Mouse (Mus musculus) hindbrain, embryonic 16.5 days (tissue): ENCODE measurements around the gene Kti12. TPM values are rescaled to one million over a fixed set of nuclear protein-coding genes. Genes with fewer than 3 reads are reported as not detected.

Experiments
- ATAC-seq: fragments of 200-750 bp; cut with Nextera tagmentation; 2 replicates; pipeline ENCODE4 v1.8.0; 2017; ENCODE audit warnings: moderate TSS enrichment, moderate library complexity
- H3K27ac ChIP-seq: fragments of 300-500 bp; sonication (generic); 2 replicates; pipeline ENCODE4 v1.5.1; 2014; ENCODE audit warnings: low read depth, mild to moderate bottlenecking, control low read depth, low read length, moderate library complexity
- H3K27me3 ChIP-seq: fragments of 300-500 bp; sonication (generic); replicated peaks from 2 replicates; pipeline ENCODE4 v1.6.1; 2014; ENCODE audit warnings: low read length; ENCODE audit not compliant: control insufficient read depth, insufficient read depth
- H3K36me3 ChIP-seq: fragments of 300-500 bp; sonication (generic); 2 replicates; pipeline ENCODE4 v1.6.1; 2014; ENCODE audit warnings: mild to moderate bottlenecking, low read length, moderate library complexity, mixed read lengths; ENCODE audit not compliant: control insufficient read depth, insufficient read depth
- H3K4me1 ChIP-seq: fragments of 300-500 bp; sonication (generic); 2 replicates; pipeline ENCODE4 v1.6.1; 2014; ENCODE audit warnings: low read depth, low read length; ENCODE audit not compliant: control insufficient read depth, insufficient read depth
- H3K4me2 ChIP-seq: fragments of 300-500 bp; sonication (generic); 2 replicates; pipeline ENCODE4 v1.6.1; 2014; ENCODE audit warnings: mild to moderate bottlenecking, low read length, control low read depth, moderate library complexity
- H3K4me3 ChIP-seq: fragments of 300-500 bp; sonication (generic); 2 replicates; pipeline ENCODE4 v1.5.1; 2014; ENCODE audit warnings: mild to moderate bottlenecking, low read length, control low read depth, moderate library complexity
- H3K9ac ChIP-seq: fragments of 300-500 bp; sonication (generic); 2 replicates; pipeline ENCODE4 v1.6.1; 2014; ENCODE audit warnings: low read depth, mild to moderate bottlenecking, control low read depth, low read length, moderate library complexity
- H3K9me3 ChIP-seq: fragments of 300-500 bp; sonication (generic); 2 replicates; pipeline ENCODE4 v1.6.1; 2014; ENCODE audit warnings: mild to moderate bottlenecking, low read length, moderate library complexity; ENCODE audit not compliant: control insufficient read depth
- WGBS: fragments of 180-500 bp; shearing (Covaris S2); extraction: QIAGEN DNeasy Blood & Tissue Kit; methylation state at CpG from one replicate; pipeline ENCODE4 v1.1.7; 2014; 5-methylcytosine and 5-hydroxymethylcytosine counted together
- polyA plus RNA-seq: library from polyadenylated mRNA; unstranded; fragments of >200 nt; fragmentation: Nextera tagmentation; extraction: Ambion mirVana; gene quantifications from 2 replicates; pipeline ENCODE4 v1.2.1, GENCODE M21; 2015

Kti12 gene
- polyA plus RNA-seq, 1 experiment from 2014 or later: 27.7 TPM

- WGBS: 74% methylated on average over 6 of the region's 6 CpGs
- H3K4me1 ChIP-seq: no peaks in the 10 kb centered on the region
- no peak overlapping the region for H3K9ac ChIP-seq
- H3K4me2 ChIP-seq: no peak overlapping the region
- no peak overlapping the region for H3K27ac ChIP-seq
- no peak for ATAC-seq
- H3K4me3 ChIP-seq: no peak overlapping the region
- H3K36me3 ChIP-seq: no peaks in the 10 kb centered on the region
- H3K9me3 ChIP-seq: no peaks in the 10 kb centered on the region
- no peaks in the 10 kb centered on the region for H3K27me3 ChIP-seq
Observed at GRCm38 (mm10) chr4:108890876-108891275, 43.3 kb downstream of the Kti12 start.

Other genes starting within 250 kb of the Kti12 start
- 16.7 and 19.7 TPM in 2 replicates for gene Cc2d1b, start 227.8 kb upstream of the Kti12 start, polyA plus RNA-seq
- gene 3110021N24Rik, start 128.1 kb upstream of the Kti12 start, polyA plus RNA-seq: 0.90 and 1.3 TPM in 2 replicates
- 4.7 and 5.9 TPM in 2 replicates for gene Zfyve9, start 67.0 kb upstream of the Kti12 start, polyA plus RNA-seq
- 129 and 147 TPM in 2 replicates for gene Btf3l4, start 14.2 kb upstream of the Kti12 start, polyA plus RNA-seq
- 68.7 and 70.4 TPM in 2 replicates for gene Txndc12, start 13.2 kb upstream of the Kti12 start, polyA plus RNA-seq
- 0.66 and 1.0 TPM in 2 replicates for gene A730015C16Rik, start 834 bp downstream of the Kti12 start, polyA plus RNA-seq
- gene Rab3b, start 31.3 kb downstream of the Kti12 start, polyA plus RNA-seq: 217 and 249 TPM in 2 replicates
- gene Nrd1, start 152.9 kb downstream of the Kti12 start, polyA plus RNA-seq: 69.8 and 69.9 TPM in 2 replicates